Mouse (Mus musculus): ENCODE measurements around the gene Abcc1.

- TF ChIP-seq CTCF (IDR thresholded peaks at IDR 0.05; ENCODE audit: low read depth, low read length) (no peak), POLR2A (IDR thresholded peaks at IDR 0.05; ENCODE audit: extremely low read depth, insufficient read depth, low read length) (no peak)
These were observed 82.9 kb downstream of the Abcc1 start for GRCm38 (mm10) chr16:14444059-14444855.

Data from liver, adult 2 months (tissue).